Mouse (Mus musculus): Measurements from ENCODE around the gene Syn3. TPM values are rescaled to one million over a fixed set of nuclear protein-coding genes. Genes with fewer than 3 reads are reported as not detected.

Gene Syn3
- polyA plus RNA-seq, 1 experiment from 2014 or later = 7.1 TPM

DNA sequence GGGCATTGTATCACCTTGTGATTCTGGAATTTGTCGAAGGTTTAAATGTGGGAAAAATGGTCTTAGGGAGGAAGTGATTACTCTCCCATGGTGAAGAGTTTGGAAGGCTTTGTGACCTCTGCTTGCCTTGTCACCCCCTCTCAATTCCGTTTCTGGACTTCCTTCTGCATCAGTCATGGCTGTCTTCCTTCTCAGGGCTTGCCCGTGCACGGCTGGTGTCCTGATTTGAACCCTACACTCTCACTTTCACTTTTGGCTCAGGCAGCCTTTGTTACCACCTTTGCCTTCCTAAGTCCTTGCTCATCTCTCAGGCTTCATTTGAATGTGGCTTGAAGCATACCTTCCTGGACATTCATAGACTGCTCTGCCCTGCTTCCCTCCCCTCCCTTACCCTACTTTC lies 424.6 kb downstream of the Syn3 start:
- Histone ChIP-seq H3K36me3 (ENCODE audit: control insufficient read depth, insufficient read depth, low read length) (no peaks in the 10 kb centered on the region), H3K4me3 (ENCODE audit: low read depth, low read length) (no peak overlapping the region), H3K9ac (ENCODE audit: low read length) (no peak overlapping the region), H3K27ac (ENCODE audit: low read depth, low read length) (no peak overlapping the region), H3K4me2 (ENCODE audit: low read depth, low read length, severe bottlenecking) (no peak overlapping the region), H3K9me3 (ENCODE audit: control insufficient read depth, low read length) (no peaks in the 10 kb centered on the region; the same call in 1 of the 2 replicates), H3K4me1 (replicated peaks; ENCODE audit: control insufficient read depth, insufficient read depth, low read length) (no peaks in the 10 kb centered on the region), H3K27me3 (ENCODE audit: control insufficient read depth, insufficient read depth, low read length) (no peaks in the 10 kb centered on the region)
- no peak for DNase-seq (ENCODE audit: low spot score)
- 82% methylated on average over 4 of the region's 4 CpGs for WGBS
- ATAC-seq (replicated peaks; ENCODE audit: low FRiP score) = no peak

- WGBS = 78% methylated on average over 3 of the region's 3 CpGs
These were observed 427.9 kb downstream of the Syn3 start for GRCm38 (mm10) chr10:86070751-86071150.

GRCm38 (mm10) chr10:86069341-86069740 lies 429.4 kb downstream of the Syn3 start:
- Histone ChIP-seq H3K27me3 (ENCODE audit: control insufficient read depth, insufficient read depth, low read length) (no peaks in the 10 kb centered on the region), H3K4me3 (ENCODE audit: low read depth, low read length) (no peak overlapping the region), H3K4me1 (replicated peaks; ENCODE audit: control insufficient read depth, insufficient read depth, low read length) (no peaks in the 10 kb centered on the region), H3K36me3 (ENCODE audit: control insufficient read depth, insufficient read depth, low read length) (no peaks in the 10 kb centered on the region), H3K4me2 (ENCODE audit: low read depth, low read length, severe bottlenecking) (no peak overlapping the region), H3K9ac (ENCODE audit: low read length) (no peak overlapping the region), H3K27ac (ENCODE audit: low read depth, low read length) (0 out of 2 replicates have a peak overlapping the region, but pooled peaks have one; percentile 19), H3K9me3 (ENCODE audit: control insufficient read depth, low read length) (no peaks in the 10 kb centered on the region; the same call in 1 of the 2 replicates)
- 18% methylated on average over 3 of the region's 3 CpGs for WGBS
- DNase-seq (ENCODE audit: low spot score) (peak; percentile 68), ATAC-seq (replicated peaks; ENCODE audit: low FRiP score) (peak; percentile 67)

More at GRCm38 (mm10) chr10:86070751-86071150, 427.9 kb downstream of the Syn3 start:
- no peak for ATAC-seq (replicated peaks; ENCODE audit: low FRiP score)
- Histone ChIP-seq H3K27me3 (ENCODE audit: control insufficient read depth, insufficient read depth, low read length) (no peaks in the 10 kb centered on the region), H3K27ac (ENCODE audit: low read depth, low read length) (no peak overlapping the region), H3K4me3 (ENCODE audit: low read depth, low read length) (no peak overlapping the region), H3K36me3 (ENCODE audit: control insufficient read depth, insufficient read depth, low read length) (no peaks in the 10 kb centered on the region), H3K9ac (ENCODE audit: low read length) (no peak overlapping the region), H3K4me1 (replicated peaks; ENCODE audit: control insufficient read depth, insufficient read depth, low read length) (no peaks in the 10 kb centered on the region), H3K4me2 (ENCODE audit: low read depth, low read length, severe bottlenecking) (no peak overlapping the region), H3K9me3 (ENCODE audit: control insufficient read depth, low read length) (no peaks in the 10 kb centered on the region; the same call in 1 of the 2 replicates)
- DNase-seq (ENCODE audit: low spot score) = no peak

DNA sequence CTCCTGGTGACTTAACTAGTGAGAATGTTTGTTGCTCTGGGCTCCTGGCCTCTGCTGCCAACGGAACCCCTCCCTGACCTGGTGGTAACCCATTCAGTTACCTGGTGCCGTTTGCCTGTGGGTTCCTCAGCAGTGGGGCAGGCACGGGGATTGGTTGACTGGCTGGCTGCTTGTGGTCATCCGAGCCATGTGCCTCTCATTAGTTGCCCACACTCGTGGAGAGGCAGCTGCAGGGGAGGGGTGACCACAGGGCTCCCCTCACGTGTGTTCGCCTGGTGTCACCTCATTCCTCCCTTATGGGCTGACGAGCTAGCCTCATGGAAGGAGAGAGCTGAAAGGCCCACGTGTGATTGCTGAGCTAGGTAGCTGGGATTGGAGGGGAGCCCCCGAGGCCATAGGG lies 430.8 kb downstream of the Syn3 start:
- DNase-seq (ENCODE audit: low spot score) (no peak), ATAC-seq (replicated peaks; ENCODE audit: low FRiP score) (no peak)
- Histone ChIP-seq H3K9me3 (ENCODE audit: control insufficient read depth, low read length) (no peaks in the 10 kb centered on the region), H3K27ac (ENCODE audit: low read depth, low read length) (no peak overlapping the region), H3K4me3 (ENCODE audit: low read depth, low read length) (no peak overlapping the region), H3K9ac (ENCODE audit: low read length) (no peak overlapping the region), H3K27me3 (ENCODE audit: control insufficient read depth, insufficient read depth, low read length) (no peaks in the 10 kb centered on the region), H3K4me1 (replicated peaks; ENCODE audit: control insufficient read depth, insufficient read depth, low read length) (no peaks in the 10 kb centered on the region), H3K36me3 (ENCODE audit: control insufficient read depth, insufficient read depth, low read length) (no peaks in the 10 kb centered on the region), H3K4me2 (ENCODE audit: low read depth, low read length, severe bottlenecking) (no peak overlapping the region)
- WGBS = 79% methylated on average over 10 of the region's 10 CpGs

GRCm38 (mm10) chr10:86066651-86067050 lies 432.0 kb downstream of the Syn3 start:
- no peak for ATAC-seq (replicated peaks; ENCODE audit: low FRiP score)
- H3K4me3 ChIP-seq (ENCODE audit: low read depth, low read length) = no peak overlapping the region
- H3K9me3 ChIP-seq (ENCODE audit: control insufficient read depth, low read length) = no peaks in the 10 kb centered on the region
- DNase-seq (ENCODE audit: low spot score) = no peak
- H3K36me3 ChIP-seq (ENCODE audit: control insufficient read depth, insufficient read depth, low read length) = no peaks in the 10 kb centered on the region
- H3K4me1 ChIP-seq (replicated peaks; ENCODE audit: control insufficient read depth, insufficient read depth, low read length) = no peaks in the 10 kb centered on the region
- H3K27me3 ChIP-seq (ENCODE audit: control insufficient read depth, insufficient read depth, low read length) = no peaks in the 10 kb centered on the region
- no peak overlapping the region for H3K27ac ChIP-seq (ENCODE audit: low read depth, low read length)
- 83% methylated on average over 5 of the region's 5 CpGs for WGBS
- H3K9ac ChIP-seq (ENCODE audit: low read length) = no peak overlapping the region
- H3K4me2 ChIP-seq (ENCODE audit: low read depth, low read length, severe bottlenecking) = no peak overlapping the region

- WGBS = 88% methylated on average over 1 of the region's 1 CpGs
- no peak overlapping the region for H3K27ac ChIP-seq (ENCODE audit: low read depth, low read length)
- no peaks in the 10 kb centered on the region for H3K36me3 ChIP-seq (ENCODE audit: control insufficient read depth, insufficient read depth, low read length)
These were observed 433.0 kb downstream of the Syn3 start for GRCm38 (mm10) chr10:86065661-86066060.

GRCm38 (mm10) chr10:86064937-86065336 lies 433.8 kb downstream of the Syn3 start:
- 7% methylated on average over 4 of the region's 4 CpGs for WGBS
- ATAC-seq (replicated peaks; ENCODE audit: low FRiP score) (peak; percentile 74), DNase-seq (ENCODE audit: low spot score) (peak; percentile 78)
- Histone ChIP-seq H3K9me3 (ENCODE audit: control insufficient read depth, low read length) (no peaks in the 10 kb centered on the region), H3K4me1 (replicated peaks; ENCODE audit: control insufficient read depth, insufficient read depth, low read length) (no peaks in the 10 kb centered on the region), H3K9ac (ENCODE audit: low read length) (no peak overlapping the region), H3K4me3 (ENCODE audit: low read depth, low read length) (no peak overlapping the region), H3K27ac (ENCODE audit: low read depth, low read length) (no peak overlapping the region), H3K36me3 (ENCODE audit: control insufficient read depth, insufficient read depth, low read length) (no peaks in the 10 kb centered on the region), H3K27me3 (ENCODE audit: control insufficient read depth, insufficient read depth, low read length) (no peaks in the 10 kb centered on the region), H3K4me2 (ENCODE audit: low read depth, low read length, severe bottlenecking) (no peak overlapping the region)

More at GRCm38 (mm10) chr10:86065661-86066060, 433.0 kb downstream of the Syn3 start:
- Histone ChIP-seq H3K4me2 (ENCODE audit: low read depth, low read length, severe bottlenecking) (no peak overlapping the region), H3K9ac (ENCODE audit: low read length) (no peak overlapping the region), H3K9me3 (ENCODE audit: control insufficient read depth, low read length) (no peaks in the 10 kb centered on the region), H3K4me1 (replicated peaks; ENCODE audit: control insufficient read depth, insufficient read depth, low read length) (no peaks in the 10 kb centered on the region), H3K4me3 (ENCODE audit: low read depth, low read length) (no peak overlapping the region), H3K27me3 (ENCODE audit: control insufficient read depth, insufficient read depth, low read length) (no peaks in the 10 kb centered on the region)
- peak; percentile 13; the same call in 1 of the 2 replicates for ATAC-seq (replicated peaks; ENCODE audit: low FRiP score)
- DNase-seq (ENCODE audit: low spot score) = no peak

DNA sequence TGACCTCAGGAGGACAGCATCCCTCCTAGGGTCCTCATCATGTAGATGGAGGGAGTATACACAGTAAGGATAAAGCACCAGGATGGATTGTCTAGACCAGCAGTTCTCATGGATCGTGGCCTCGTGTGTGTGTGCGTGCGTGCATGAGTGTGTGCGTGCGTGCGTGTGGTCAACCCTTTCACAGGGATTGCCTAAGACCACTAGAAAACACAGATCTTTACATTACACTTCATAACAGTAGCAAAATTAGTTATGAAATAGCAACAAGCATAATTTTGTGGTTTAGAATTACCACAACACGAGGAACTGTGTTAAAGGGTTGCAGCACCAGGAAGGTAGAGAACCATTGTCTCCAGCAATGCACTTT lies 435.7 kb downstream of the Syn3 start:
- Histone ChIP-seq H3K9ac (ENCODE audit: low read length) (no peak overlapping the region), H3K36me3 (ENCODE audit: control insufficient read depth, insufficient read depth, low read length) (no peaks in the 10 kb centered on the region), H3K4me2 (ENCODE audit: low read depth, low read length, severe bottlenecking) (no peak overlapping the region), H3K4me1 (replicated peaks; ENCODE audit: control insufficient read depth, insufficient read depth, low read length) (no peaks in the 10 kb centered on the region), H3K27me3 (ENCODE audit: control insufficient read depth, insufficient read depth, low read length) (no peaks in the 10 kb centered on the region), H3K27ac (ENCODE audit: low read depth, low read length) (no peak overlapping the region), H3K4me3 (ENCODE audit: low read depth, low read length) (no peak overlapping the region), H3K9me3 (ENCODE audit: control insufficient read depth, low read length) (no peaks in the 10 kb centered on the region)
- 93% methylated on average over 8 of the region's 8 CpGs for WGBS
- ATAC-seq (replicated peaks; ENCODE audit: low FRiP score) (no peak), DNase-seq (ENCODE audit: low spot score) (no peak)

DNA sequence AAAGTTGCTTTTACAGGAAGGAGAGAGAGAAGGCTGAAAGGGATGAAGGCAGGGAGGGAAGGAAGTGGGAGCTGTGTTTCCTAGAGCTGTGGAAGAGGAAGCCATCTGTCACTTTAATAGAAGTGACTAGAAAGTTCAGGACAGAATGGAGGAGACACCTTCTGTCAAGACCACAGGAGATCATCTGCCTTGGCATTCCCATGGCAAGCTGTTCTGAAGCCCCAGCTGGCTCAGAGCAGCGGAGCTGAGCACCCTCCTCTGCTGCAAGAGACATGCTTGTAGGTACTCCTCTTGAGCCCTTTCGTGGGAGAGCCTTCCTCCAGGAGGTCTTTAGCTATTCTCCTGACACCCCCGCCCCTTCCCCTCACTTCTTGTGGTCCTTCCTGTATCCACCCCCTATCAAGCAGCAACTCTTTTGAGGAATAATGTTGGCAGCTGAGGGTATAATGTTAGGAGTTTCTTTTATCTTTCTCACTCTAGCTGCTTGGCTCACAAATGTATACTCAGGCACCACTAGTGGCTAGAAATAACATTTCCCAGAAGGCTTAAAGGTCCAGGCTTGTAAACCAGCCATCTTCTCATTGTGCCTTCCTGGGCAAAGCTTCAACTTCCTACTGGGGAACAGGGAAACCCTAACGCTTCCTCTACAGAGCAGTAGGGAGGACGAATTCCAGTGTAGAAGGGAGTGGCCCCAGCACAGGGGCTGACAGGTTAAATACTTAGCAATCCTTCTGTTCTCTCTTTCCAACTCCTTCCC lies 436.3 kb downstream of the Syn3 start:
- H3K9me3 ChIP-seq (ENCODE audit: control insufficient read depth, low read length) = no peaks in the 10 kb centered on the region
- H3K4me2 ChIP-seq (ENCODE audit: low read depth, low read length, severe bottlenecking) = no peak overlapping the region
- no peak overlapping the region for H3K27ac ChIP-seq (ENCODE audit: low read depth, low read length)
- no peak overlapping the region for H3K4me3 ChIP-seq (ENCODE audit: low read depth, low read length)
- H3K27me3 ChIP-seq (ENCODE audit: control insufficient read depth, insufficient read depth, low read length) = no peaks in the 10 kb centered on the region
- H3K4me1 ChIP-seq (replicated peaks; ENCODE audit: control insufficient read depth, insufficient read depth, low read length) = no peaks in the 10 kb centered on the region
- 81% methylated on average over 5 of the region's 5 CpGs for WGBS
- ATAC-seq (replicated peaks; ENCODE audit: low FRiP score) (no peak), DNase-seq (ENCODE audit: low spot score) (no peak)
- no peak overlapping the region for H3K9ac ChIP-seq (ENCODE audit: low read length)
- H3K36me3 ChIP-seq (ENCODE audit: control insufficient read depth, insufficient read depth, low read length) = no peaks in the 10 kb centered on the region
